Mouse (Mus musculus) neutrophil, adult 59 days (primary cell): Measurements from ENCODE around the gene Olfr916. TPM values are rescaled to one million over a fixed set of nuclear protein-coding genes. Genes with fewer than 3 reads are reported as not detected.

Source experiments
- total RNA-seq, 2 experiments: library from RNA; stranded (reverse); gene quantifications; 1 replicate in 1 of 2; 2 replicates in 1 of 2; pipeline ENCODE4 v1.2.4; 2023

The Olfr916 gene
- total RNA-seq, result not detected

DNA sequence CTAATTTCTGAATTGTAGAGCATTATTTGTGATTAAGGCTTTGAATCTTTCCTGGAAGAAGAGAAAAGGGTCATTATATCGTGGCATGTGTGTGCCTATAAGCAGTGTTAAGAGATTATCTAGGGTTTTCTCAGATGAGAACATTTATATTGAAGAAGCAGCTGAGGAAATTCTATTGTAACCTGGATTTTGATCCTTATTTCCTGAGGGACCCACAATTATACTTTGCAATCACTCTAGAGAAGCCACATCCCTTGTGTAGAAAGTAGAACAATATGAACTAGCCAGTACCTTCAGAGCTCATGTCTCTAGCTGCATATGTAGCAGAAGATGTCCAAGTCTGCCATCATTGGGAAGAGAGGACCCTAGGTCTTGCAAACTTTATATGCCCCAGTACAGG, at the start of gene Olfr916:
Gene Olfr916 (minus strand): TSS at position 101 of the 400 bp plus-strand sequence.

DNA sequence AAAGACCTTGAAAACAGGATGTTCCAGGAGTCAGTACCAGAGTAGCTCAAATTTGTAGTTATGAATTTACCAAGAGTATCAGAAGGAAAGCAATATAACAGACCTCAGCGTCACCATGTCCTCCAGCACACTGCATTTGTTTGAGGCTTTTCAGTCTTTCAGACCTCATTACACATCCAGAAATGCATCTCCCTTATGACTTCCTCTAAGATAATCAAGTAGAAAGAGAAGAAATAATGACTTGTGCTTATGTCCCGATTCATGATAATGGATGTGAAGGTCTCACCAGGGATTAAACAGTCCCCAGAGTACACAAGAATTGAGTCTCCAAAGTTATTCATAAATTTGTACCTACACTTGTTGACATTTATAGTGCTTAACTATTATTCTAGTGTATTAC, 14.8 kb upstream of the Olfr916 start, which contains the start of gene Olfr918:
Gene Olfr918 (minus strand): TSS at position 101 of the 400 bp plus-strand sequence.

GRCm38 (mm10) chr9:38665742-38666141, 6.1 kb upstream of the Olfr916 start, which contains the start of gene Olfr917:
TSS of gene Olfr917 (minus strand) at chr9:38665842.

Other genes starting within 250 kb of the Olfr916 start
- not detected for gene Olfr901, start 230.4 kb downstream of the Olfr916 start, total RNA-seq
- gene Olfr902, start 212.2 kb downstream of the Olfr916 start, total RNA-seq, result not detected
- not detected for gene Olfr904, start 196.7 kb downstream of the Olfr916 start, total RNA-seq
- gene Olfr905, start 188.8 kb downstream of the Olfr916 start, total RNA-seq, result under 1 TPM in 1 of 2 experiments, not detected in 1; 0.09 TPM
- not detected for gene Olfr906, start 172.8 kb downstream of the Olfr916 start, total RNA-seq
- not detected for gene Olfr907, start 164.1 kb downstream of the Olfr916 start, total RNA-seq
- not detected for gene Olfr911-ps1, start 138.3 kb downstream of the Olfr916 start, total RNA-seq
- not detected for gene Olfr910, start 122.0 kb downstream of the Olfr916 start, total RNA-seq
- not detected for gene Olfr912, start 79.7 kb downstream of the Olfr916 start, total RNA-seq
- not detected for gene Olfr913, start 67.1 kb downstream of the Olfr916 start, total RNA-seq
- gene Olfr914, start 54.8 kb downstream of the Olfr916 start, total RNA-seq, result not detected
- not detected for gene Olfr917, start 6.0 kb upstream of the Olfr916 start, total RNA-seq
- gene Olfr918, start 14.7 kb upstream of the Olfr916 start, total RNA-seq, result not detected
- gene Olfr919, start 43.8 kb upstream of the Olfr916 start, total RNA-seq, result not detected
- gene Vwa5a, start 58.4 kb upstream of the Olfr916 start, total RNA-seq, result 10 to 100 TPM; 20.1 to 32.2 TPM
- under 1 TPM; 0.07 to 0.18 TPM for gene Olfr920, start 92.4 kb upstream of the Olfr916 start, total RNA-seq
- not detected for gene Olfr921, start 113.2 kb upstream of the Olfr916 start, total RNA-seq
- not detected for gene Olfr922, start 154.7 kb upstream of the Olfr916 start, total RNA-seq
- not detected for gene Olfr923, start 166.7 kb upstream of the Olfr916 start, total RNA-seq
- not detected for gene Olfr924, start 184.6 kb upstream of the Olfr916 start, total RNA-seq
- not detected for gene Olfr26, start 195.2 kb upstream of the Olfr916 start, total RNA-seq
- not detected for gene Olfr926, start 217.3 kb upstream of the Olfr916 start, total RNA-seq